Mouse (Mus musculus) cerebellum, adult 2 months (tissue): ENCODE data around the gene Pafah2.

Experiments used
- CTCF ChIP-seq: fragments of 200-500 bp; IDR thresholded peaks from 2 replicates; pipeline ENCODE4 v1.5.1; 2011; ENCODE audit warnings: low read depth, mild to moderate bottlenecking, control low read depth, low read length, moderate library complexity, borderline replicate concordance; ENCODE audit not compliant: insufficient read depth
- POLR2A ChIP-seq: fragments of 200-500 bp; IDR thresholded peaks from 2 replicates; pipeline ENCODE4 v1.6.1; 2011; ENCODE audit warnings: low read length, control low read depth, borderline replicate concordance; ENCODE audit not compliant: insufficient read depth

GRCm38 (mm10) chr4:134349829-134350228 is 46.3 kb upstream of the Pafah2 start:
- TF ChIP-seq POLR2A: no peak
- TF ChIP-seq CTCF: no peak
